Mouse (Mus musculus): ENCODE measurements around the gene Ager. TPM values are rescaled to one million over a fixed set of nuclear protein-coding genes. Genes with fewer than 3 reads are reported as not detected.

The Ager gene
- total and polyA plus RNA-seq, 2 experiments from 2014 or later, result 2.0 to 2.1 TPM

DNA sequence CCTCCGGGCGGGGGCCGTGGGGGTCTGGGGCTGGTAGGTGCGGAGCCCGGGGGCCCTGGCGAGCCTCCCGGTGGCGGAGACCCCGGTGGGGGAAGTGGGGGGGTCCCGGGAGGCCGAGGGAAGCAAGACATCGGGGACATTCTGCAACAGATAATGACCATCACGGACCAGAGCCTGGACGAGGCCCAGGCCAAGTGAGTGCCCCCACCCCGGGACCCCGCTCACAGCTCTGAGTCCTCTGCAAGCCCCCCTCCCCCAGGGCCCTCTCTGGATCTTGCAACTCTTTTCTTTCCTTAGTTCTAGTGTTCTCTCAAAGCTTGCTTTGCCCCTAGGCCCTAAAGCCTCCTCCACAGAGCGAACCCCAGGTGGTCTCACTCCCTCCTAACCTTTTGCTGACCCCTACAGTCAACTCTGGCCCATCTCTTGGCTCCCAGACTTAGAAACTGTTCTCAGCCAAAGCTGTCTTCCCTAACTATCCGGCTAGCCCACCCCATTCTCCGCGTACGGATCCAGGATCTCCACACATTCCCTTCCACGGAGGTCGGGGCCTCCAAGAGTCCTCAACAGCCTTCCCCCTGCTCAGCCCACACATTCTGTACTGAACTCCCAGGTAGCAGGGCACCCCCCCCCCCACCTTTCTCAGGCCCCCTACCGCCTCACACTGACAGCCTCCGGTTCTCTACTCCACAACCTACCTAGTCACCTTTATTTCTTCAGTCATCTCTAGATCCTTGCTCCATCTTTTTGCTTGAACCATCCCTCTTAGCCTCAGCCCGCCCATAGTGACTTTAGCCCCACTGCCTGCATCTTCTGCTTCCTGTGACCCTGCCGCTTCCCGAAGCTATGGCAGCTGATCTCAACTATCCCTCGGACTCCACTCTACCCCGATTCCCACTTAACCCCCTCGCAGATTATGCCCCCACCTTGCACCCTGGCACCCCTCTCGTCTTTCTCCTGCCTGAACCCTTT lies 4.8 kb upstream of the Ager start:
- Histone ChIP-seq H3K36me3 (ENCODE audit: insufficient read depth, low read length) (peaks cover 15% of the 10 kb centered on the region), H3K27ac (ENCODE audit: low read depth, low read length) (peak overlapping the region; percentile 98), H3K4me3 (ENCODE audit: low read depth, low read length) (peak overlapping the region; percentile 76), H3K9me3 (ENCODE audit: low read length) (no peaks in the 10 kb centered on the region), H3K9ac (replicated peaks; ENCODE audit: low read length, poor library complexity, severe bottlenecking) (peak overlapping the region; percentile 92), H3K4me1 (ENCODE audit: insufficient read depth, low read length) (peaks cover 27% of the 10 kb centered on the region), H3K27me3 (ENCODE audit: insufficient read depth, low read length) (no peaks in the 10 kb centered on the region), H3K4me2 (ENCODE audit: low read depth, low read length, poor library complexity, severe bottlenecking) (peak overlapping the region; percentile 97)
- WGBS, result 2% methylated on average over 31 of the region's 32 CpGs
- ATAC-seq (ENCODE audit: low FRiP score) (peak; percentile 29), DNase-seq (ENCODE audit: low spot score) (peak; percentile 35)
- TF ChIP-seq CTCF (IDR thresholded peaks at IDR 0.05), result no peak

DNA sequence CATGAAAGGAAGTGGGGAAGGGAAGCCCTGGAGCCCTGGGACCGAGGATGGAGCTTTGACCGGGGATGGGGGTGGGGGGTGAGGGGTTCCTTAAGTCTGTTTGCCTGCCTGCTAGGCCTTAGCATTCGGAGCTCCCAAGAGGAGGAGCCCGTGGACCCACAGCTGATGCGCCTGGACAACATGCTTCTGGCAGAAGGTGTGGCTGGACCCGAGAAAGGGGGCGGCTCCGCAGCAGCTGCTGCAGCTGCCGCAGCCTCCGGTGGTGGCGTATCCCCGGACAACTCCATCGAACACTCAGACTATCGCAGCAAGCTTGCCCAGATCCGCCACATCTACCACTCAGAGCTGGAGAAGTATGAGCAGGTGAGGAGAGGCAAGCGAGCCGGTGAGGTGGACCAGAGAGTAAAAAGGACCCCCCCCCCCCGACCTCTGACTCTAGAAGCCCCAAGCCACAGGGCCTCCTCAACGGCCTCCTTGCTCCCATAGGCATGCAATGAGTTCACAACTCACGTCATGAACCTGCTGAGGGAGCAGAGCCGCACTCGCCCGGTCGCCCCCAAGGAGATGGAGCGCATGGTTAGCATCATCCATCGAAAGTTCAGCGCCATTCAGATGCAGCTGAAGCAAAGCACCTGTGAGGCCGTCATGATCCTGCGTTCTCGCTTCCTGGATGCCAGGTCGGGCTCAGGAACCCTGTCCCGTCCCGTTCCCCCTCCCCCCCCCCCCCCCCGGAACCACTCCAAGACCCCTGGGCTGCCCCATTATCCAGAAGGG lies 3.7 kb upstream of the Ager start:
- peak overlapping the region; percentile 92 for H3K9ac ChIP-seq (replicated peaks; ENCODE audit: low read length, poor library complexity, severe bottlenecking)
- 44% methylated on average over 34 of the region's 34 CpGs for WGBS
- no peaks in the 10 kb centered on the region for H3K9me3 ChIP-seq (ENCODE audit: low read length)
- H3K4me2 ChIP-seq (ENCODE audit: low read depth, low read length, poor library complexity, severe bottlenecking), result peak overlapping the region; percentile 97
- DNase-seq (ENCODE audit: low spot score), result peak; percentile 27
- H3K27me3 ChIP-seq (ENCODE audit: insufficient read depth, low read length), result no peaks in the 10 kb centered on the region
- peaks cover 20% of the 10 kb centered on the region for H3K4me1 ChIP-seq (ENCODE audit: insufficient read depth, low read length)
- peak overlapping the region; percentile 76 for H3K4me3 ChIP-seq (ENCODE audit: low read depth, low read length)
- peak; percentile 24; the same call in 1 of the 2 replicates for TF ChIP-seq CTCF (IDR thresholded peaks at IDR 0.05)
- ATAC-seq (ENCODE audit: low FRiP score), result no peak
- H3K27ac ChIP-seq (ENCODE audit: low read depth, low read length), result peak overlapping the region; percentile 98
- H3K36me3 ChIP-seq (ENCODE audit: insufficient read depth, low read length), result peaks cover 15% of the 10 kb centered on the region

DNA sequence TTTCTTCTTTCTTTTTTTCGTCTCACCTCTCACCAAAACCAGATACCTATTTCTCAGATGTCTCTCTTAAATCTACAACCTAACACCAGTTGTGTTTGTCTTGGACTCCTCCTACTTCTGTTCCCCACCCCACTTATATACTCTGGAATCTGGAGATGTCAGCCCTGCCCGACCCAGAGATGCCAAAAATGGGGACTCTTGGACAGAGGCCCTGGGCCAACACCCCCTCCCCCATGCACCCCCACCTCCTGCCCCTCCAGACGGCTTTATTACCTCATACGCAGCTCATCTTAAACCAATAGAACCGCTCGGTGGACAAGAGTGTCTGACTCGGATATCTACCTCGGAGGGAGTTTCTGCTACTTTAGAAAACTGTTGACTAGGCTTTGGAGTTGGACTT lies 1.6 kb upstream of the Ager start:
- H3K4me2 ChIP-seq (ENCODE audit: low read depth, low read length, poor library complexity, severe bottlenecking), result no peak overlapping the region
- no peaks in the 10 kb centered on the region for H3K9me3 ChIP-seq (ENCODE audit: low read length)
- H3K27me3 ChIP-seq (ENCODE audit: insufficient read depth, low read length), result no peaks in the 10 kb centered on the region
- DNase-seq (ENCODE audit: low spot score) (no peak), ATAC-seq (ENCODE audit: low FRiP score) (no peak)
- peaks cover 16% of the 10 kb centered on the region for H3K4me1 ChIP-seq (ENCODE audit: insufficient read depth, low read length)
- H3K9ac ChIP-seq (replicated peaks; ENCODE audit: low read length, poor library complexity, severe bottlenecking), result no peak overlapping the region
- no peak overlapping the region for H3K27ac ChIP-seq (ENCODE audit: low read depth, low read length)
- H3K36me3 ChIP-seq (ENCODE audit: insufficient read depth, low read length), result peaks cover 22% of the 10 kb centered on the region
- no peak for TF ChIP-seq CTCF (IDR thresholded peaks at IDR 0.05)
- 83% methylated on average over 8 of the region's 8 CpGs for WGBS
- no peak overlapping the region for H3K4me3 ChIP-seq (ENCODE audit: low read depth, low read length)

DNA sequence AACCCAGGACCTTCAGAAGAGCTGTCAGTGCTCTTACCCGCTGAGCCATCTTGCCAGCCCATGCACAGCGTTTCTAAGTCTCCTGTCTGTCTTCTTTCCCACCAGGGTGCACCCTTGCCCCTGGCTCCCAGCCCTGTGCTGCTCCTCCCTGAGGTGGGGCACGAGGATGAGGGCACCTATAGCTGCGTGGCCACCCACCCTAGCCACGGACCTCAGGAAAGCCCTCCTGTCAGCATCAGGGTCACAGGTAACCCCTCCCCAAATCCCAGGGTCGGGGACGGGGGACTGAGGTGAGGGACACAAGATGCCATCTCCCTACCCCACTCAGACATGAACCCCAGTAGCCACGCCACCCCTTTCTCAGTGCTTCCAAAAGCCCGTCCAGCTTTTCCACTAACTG lies 2.2 kb downstream of the Ager start:
- no peak for ATAC-seq (ENCODE audit: low FRiP score)
- 69% methylated on average over 9 of the region's 9 CpGs for WGBS
- TF ChIP-seq CTCF (IDR thresholded peaks at IDR 0.05), result 0 out of 2 replicates have a peak, but pooled peaks have one; percentile 2

DNA sequence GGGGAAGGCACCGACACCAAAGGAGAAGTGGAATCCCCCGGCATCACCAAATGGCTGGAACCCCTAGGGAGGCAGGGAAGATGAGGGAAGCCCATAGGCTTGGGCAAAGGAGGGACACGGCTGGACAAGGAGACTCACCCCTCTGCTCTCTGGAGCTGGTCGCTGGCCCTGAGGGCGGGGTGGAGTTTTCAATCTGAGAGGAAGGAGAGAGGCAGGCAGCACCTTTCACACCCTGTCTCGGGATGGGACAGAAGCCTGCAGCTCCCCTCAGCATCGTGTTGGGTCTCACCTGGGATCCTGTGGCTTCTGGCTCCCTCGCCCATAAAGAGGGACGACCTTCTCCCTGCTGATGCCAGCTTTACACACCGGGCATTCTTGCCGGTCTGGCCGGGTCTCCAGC lies 4.1 kb downstream of the Ager start:
- H3K4me3 ChIP-seq (ENCODE audit: low read depth, low read length), result peak overlapping the region; percentile 63; the same call in 1 of the 2 replicates
- 87% methylated on average over 12 of the region's 12 CpGs for WGBS

More for the DNA sequence above, 2.2 kb downstream of the Ager start:
- H3K36me3 ChIP-seq (ENCODE audit: insufficient read depth, low read length), result peaks cover 17% of the 10 kb centered on the region
- no peak overlapping the region for H3K27ac ChIP-seq (ENCODE audit: low read depth, low read length)
- no peak overlapping the region for H3K4me2 ChIP-seq (ENCODE audit: low read depth, low read length, poor library complexity, severe bottlenecking)
- no peak overlapping the region for H3K9ac ChIP-seq (replicated peaks; ENCODE audit: low read length, poor library complexity, severe bottlenecking)
- H3K4me3 ChIP-seq (ENCODE audit: low read depth, low read length), result no peak overlapping the region
- no peaks in the 10 kb centered on the region for H3K27me3 ChIP-seq (ENCODE audit: insufficient read depth, low read length)
- no peaks in the 10 kb centered on the region for H3K9me3 ChIP-seq (ENCODE audit: low read length)
- no peak for DNase-seq (ENCODE audit: low spot score)
- H3K4me1 ChIP-seq (ENCODE audit: insufficient read depth, low read length), result peaks cover 4% of the 10 kb centered on the region; the same call in 1 of the 2 replicates

More for the DNA sequence above, 4.1 kb downstream of the Ager start:
- ATAC-seq (ENCODE audit: low FRiP score) (no peak), DNase-seq (ENCODE audit: low spot score) (no peak)
- H3K27ac ChIP-seq (ENCODE audit: low read depth, low read length), result no peak overlapping the region
- peaks cover 7% of the 10 kb centered on the region; the same call in 1 of the 2 replicates for H3K36me3 ChIP-seq (ENCODE audit: insufficient read depth, low read length)
- no peak overlapping the region; the same call in 1 of the 2 replicates for H3K4me2 ChIP-seq (ENCODE audit: low read depth, low read length, poor library complexity, severe bottlenecking)
- H3K9me3 ChIP-seq (ENCODE audit: low read length), result no peaks in the 10 kb centered on the region
- no peak for TF ChIP-seq CTCF (IDR thresholded peaks at IDR 0.05)
- H3K27me3 ChIP-seq (ENCODE audit: insufficient read depth, low read length), result no peaks in the 10 kb centered on the region
- H3K9ac ChIP-seq (replicated peaks; ENCODE audit: low read length, poor library complexity, severe bottlenecking), result no peak overlapping the region
- peaks cover 8% of the 10 kb centered on the region; the same call in 1 of the 2 replicates for H3K4me1 ChIP-seq (ENCODE audit: insufficient read depth, low read length)
